Mouse (Mus musculus) CH12.LX (cell line): Measurements from ENCODE around the gene Zdhhc25. TPM values are rescaled to one million over a fixed set of nuclear protein-coding genes. Genes with fewer than 3 reads are reported as not detected.

Source experiments
- DNase-seq: peaks from one replicate; pipeline ENCODE4 v3.0.0-alpha.2; 2013; ENCODE audit errors: extremely low read depth
- H3K27ac ChIP-seq: 2 replicates; pipeline ENCODE4 v1.5.1; 2012; ENCODE audit warnings: low read depth, mild to moderate bottlenecking, control low read depth, moderate library complexity; ENCODE audit not compliant: insufficient read depth
- H3K27me3 ChIP-seq: replicated peaks from 2 replicates; pipeline ENCODE3; 2012; ENCODE audit warnings: inconsistent platforms
- H3K36me3 ChIP-seq, 2 experiments: replicated peaks in 1 of 2; 2 replicates each; pipeline versions ENCODE3 to v1.6.1; 2012; ENCODE audit warnings: inconsistent platforms in 1 of 2, low read length in 1 of 2, mild to moderate bottlenecking in 1 of 2, mixed read lengths in 1 of 2, moderate library complexity in 1 of 2; ENCODE audit not compliant: control insufficient read depth in 1 of 2, insufficient read depth in 1 of 2
- H3K4me1 ChIP-seq, 2 experiments: 2 replicates each; pipeline ENCODE4 v1.6.1; 2012; ENCODE audit warnings: inconsistent platforms in 1 of 2, moderate library complexity in 1 of 2; ENCODE audit not compliant: insufficient read depth in 2 of 2, control insufficient read depth in 1 of 2
- H3K4me2 ChIP-seq: 2 replicates; pipeline ENCODE4 v1.6.1; 2012; ENCODE audit warnings: low read depth, mild to moderate bottlenecking, control low read depth; ENCODE audit not compliant: poor library complexity, insufficient read depth, severe bottlenecking
- H3K4me3 ChIP-seq, 3 experiments: fragments of 150-350 bp in 1 of 3; sonication (generic) in 1 of 3; replicated peaks in 1 of 3; 2 replicates each; pipeline versions ENCODE3 to v1.5.1; 2011 to 2012; ENCODE audit warnings: low read depth in 2 of 3, low read length in 2 of 3, mild to moderate bottlenecking in 2 of 3, moderate library complexity in 2 of 3, control low read depth in 1 of 3, improper control_type of control experiment in 1 of 3, inconsistent platforms in 1 of 3, mixed read lengths in 1 of 3; ENCODE audit not compliant: poor library complexity in 1 of 3
- H3K79me2 ChIP-seq: replicated peaks from 2 replicates; pipeline ENCODE4 v1.6.1; 2012; ENCODE audit warnings: mild to moderate bottlenecking, moderate library complexity; ENCODE audit not compliant: control insufficient read depth, poor library complexity, insufficient read depth, severe bottlenecking; ENCODE audit errors: extremely low read depth
- H3K9ac ChIP-seq: 2 replicates; pipeline ENCODE4 v1.6.1; 2012; ENCODE audit warnings: low read depth, mild to moderate bottlenecking, control low read depth, moderate library complexity; ENCODE audit not compliant: insufficient read depth
- H3K9me3 ChIP-seq: replicated peaks from 2 replicates; pipeline ENCODE3; 2012; ENCODE audit warnings: low read length, inconsistent platforms, mixed read lengths
- BHLHE40 ChIP-seq: IDR thresholded peaks from 2 replicates; pipeline ENCODE4 v1.6.1; 2011; ENCODE audit warnings: mild to moderate bottlenecking, low read depth, low read length, improper control_type of control experiment
- CHD1 ChIP-seq: IDR thresholded peaks from 2 replicates; pipeline ENCODE4 v1.6.1; 2012; ENCODE audit warnings: low read depth, low read length, improper control_type of control experiment, inconsistent platforms
- CHD2 ChIP-seq: IDR thresholded peaks from 2 replicates; pipeline ENCODE4 v1.6.1; 2011; ENCODE audit warnings: low read length, improper control_type of control experiment
- ELF1 ChIP-seq: IDR thresholded peaks from 2 replicates; pipeline ENCODE4 v1.6.1; 2014; ENCODE audit warnings: low read depth, mild to moderate bottlenecking, inconsistent platforms, low read length, improper control_type of control experiment
- GABPA ChIP-seq: IDR thresholded peaks from 2 replicates; pipeline ENCODE4 v1.6.1; 2012; ENCODE audit warnings: low read depth, low read length, improper control_type of control experiment, inconsistent platforms; ENCODE audit not compliant: insufficient replicate concordance
- JUN ChIP-seq: IDR thresholded peaks from 2 replicates; pipeline ENCODE4 v1.6.1; 2011; ENCODE audit warnings: low read depth, mild to moderate bottlenecking, low read length, improper control_type of control experiment, moderate library complexity; ENCODE audit not compliant: insufficient read depth
- MEF2A ChIP-seq: IDR thresholded peaks from 2 replicates; pipeline ENCODE4 v1.6.1; 2014; ENCODE audit warnings: low read depth, mild to moderate bottlenecking, inconsistent platforms, low read length, improper control_type of control experiment, borderline replicate concordance
- MXI1 ChIP-seq: IDR thresholded peaks from 2 replicates; pipeline ENCODE4 v1.6.1; 2011; ENCODE audit warnings: mild to moderate bottlenecking, low read depth, low read length, improper control_type of control experiment
- NELFE ChIP-seq: IDR thresholded peaks from 2 replicates; pipeline ENCODE4 v1.6.1; 2011; ENCODE audit warnings: low read depth, low read length, improper control_type of control experiment
- POLR2A ChIP-seq: IDR thresholded peaks from 2 replicates; pipeline ENCODE4 v1.6.1; 2011; ENCODE audit warnings: low read depth, mild to moderate bottlenecking, improper control_type of control experiment, low read length
- USF1 ChIP-seq: IDR thresholded peaks from 2 replicates; pipeline ENCODE4 v1.6.1; 2014; ENCODE audit warnings: low read depth, mild to moderate bottlenecking, inconsistent platforms, low read length, improper control_type of control experiment
- USF2 ChIP-seq: conservative IDR thresholded peaks from 2 replicates; pipeline ENCODE4 v1.6.1; 2011; ENCODE audit warnings: low read depth, low read length, improper control_type of control experiment
- ZC3H11A ChIP-seq: IDR thresholded peaks from 2 replicates; pipeline ENCODE4 v1.6.1; 2012; ENCODE audit warnings: low read depth, mild to moderate bottlenecking, inconsistent platforms, low read length, improper control_type of control experiment
- ZKSCAN1 ChIP-seq: IDR thresholded peaks from 2 replicates; pipeline ENCODE4 v1.6.1; 2012; ENCODE audit warnings: low read depth, inconsistent platforms, low read length, improper control_type of control experiment, borderline replicate concordance
- ZMIZ1 ChIP-seq: IDR thresholded peaks from 2 replicates; pipeline ENCODE4 v1.6.1; 2012; ENCODE audit warnings: low read depth, mild to moderate bottlenecking, inconsistent platforms, low read length, improper control_type of control experiment
- ZNF384 ChIP-seq: IDR thresholded peaks from 2 replicates; pipeline ENCODE4 v1.6.1; 2012; ENCODE audit warnings: low read depth, low read length, improper control_type of control experiment, inconsistent platforms
- dilution Hi-C: fragments of 300-500 bp; cut with MboI; formaldehyde crosslinking; loops from 2 replicates; pipeline ENCODE4 v1.14.3; 2020; ENCODE audit warnings: low sequenced_read_pairs; ENCODE audit not compliant: extremely low pct_unique_long_range_greater_than_20kb, extremely low pct_ligation_motif_present
- in situ Hi-C: fragments of 300-500 bp; cut with MboI; formaldehyde crosslinking; loops from 3 replicates; pipeline ENCODE4 v1.14.3; 2019; ENCODE audit warnings: low sequenced_read_pairs, low pct_ligation_motif_present, low pct_unique_long_range_greater_than_20kb, mixed read lengths
- polyA plus RNA-seq: library from polyadenylated mRNA; unstranded; fragments of >175 nt; gene quantifications from 2 replicates; pipeline ENCODE4 v1.2.1, GENCODE M21; 2012; ENCODE audit warnings: low read depth; ENCODE audit not compliant: insufficient read length
- total RNA-seq, 2 experiments: library from RNA; depleted of rRNA; stranded (reverse); fragments of 300-350 nt in 1 of 2; fragments of >200 nt in 1 of 2; gene quantifications; 2 replicates each; pipeline ENCODE4 v1.2.3; 2012 to 2014

The Zdhhc25 gene
- total and polyA plus RNA-seq, 3 experiments: not detected

GRCm38 (mm10) chr15:88560637-88561036, 39.5 kb upstream of the Zdhhc25 start:
- dilution Hi-C loops: no loop called here
- H3K4me3 ChIP-seq: no peak overlapping the region

GRCm38 (mm10) chr15:88561058-88561730, 38.9 kb upstream of the Zdhhc25 start:
- in situ Hi-C loops (no loop called here), dilution Hi-C loops (no loop called here)
- Histone ChIP-seq H3K27ac (no peak overlapping the region), H3K4me2 (no peak overlapping the region), H3K27me3 (peaks cover 18% of the 10 kb centered on the region), H3K9me3 (no peaks in the 10 kb centered on the region), H3K4me3 (no peak overlapping the region), H3K79me2 (no peaks in the 10 kb centered on the region), H3K36me3 (no peaks in the 10 kb centered on the region), H3K9ac (no peak overlapping the region), H3K4me1 (no peaks in the 10 kb centered on the region)
- DNase-seq: no peak
- TF ChIP-seq NELFE: no peak
- TF ChIP-seq CHD2: 0 out of 2 replicates have a peak, but pooled peaks have one; percentile 15
- TF ChIP-seq JUN: no peak
- no peak for TF ChIP-seq GABPA
- TF ChIP-seq ZC3H11A: no peak
- TF ChIP-seq USF2: no peak
- TF ChIP-seq USF1: no peak
- 0 out of 2 replicates have a peak, but pooled peaks have one; percentile 29 for TF ChIP-seq ZNF384
- TF ChIP-seq ZKSCAN1: no peak
- TF ChIP-seq BHLHE40: no peak
- no peak for TF ChIP-seq ZMIZ1
- no peak for TF ChIP-seq MEF2A
- no peak for TF ChIP-seq MXI1
- TF ChIP-seq POLR2A: no peak
- TF ChIP-seq ELF1: no peak
- TF ChIP-seq CHD1: no peak

More at GRCm38 (mm10) chr15:88560637-88561036, 39.5 kb upstream of the Zdhhc25 start:
- in situ Hi-C loops: no loop called here
- Histone ChIP-seq H3K9ac (no peak overlapping the region), H3K27me3 (peaks cover 18% of the 10 kb centered on the region), H3K27ac (no peak overlapping the region), H3K36me3 (no peaks in the 10 kb centered on the region), H3K4me2 (no peak overlapping the region), H3K9me3 (no peaks in the 10 kb centered on the region), H3K4me1 (no peaks in the 10 kb centered on the region), H3K79me2 (no peaks in the 10 kb centered on the region)
- no peak for DNase-seq
- TF ChIP-seq ELF1: no peak
- TF ChIP-seq BHLHE40: no peak
